Comparison of ENCODE assay signal across 35 mouse cellular contexts in the genomic region with DNA sequence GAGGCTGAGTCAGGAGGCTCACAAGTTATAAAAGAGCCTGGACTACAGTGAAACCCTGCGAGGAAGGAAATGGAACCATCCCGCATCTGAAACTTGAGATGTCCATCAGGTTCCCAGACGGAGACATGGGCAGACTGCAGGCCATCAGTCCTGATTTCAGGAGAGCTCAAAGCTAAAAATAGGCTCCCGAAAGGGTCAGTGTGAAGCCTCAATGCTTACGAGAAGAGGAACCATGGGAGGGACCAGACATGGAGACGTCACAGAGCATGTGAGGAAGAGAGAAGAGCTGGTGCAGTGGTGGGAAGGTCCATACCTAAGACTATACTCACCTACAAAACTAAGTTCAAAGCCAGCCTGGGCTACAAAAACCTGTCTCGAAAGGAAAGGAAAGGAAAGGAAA. TPM values are rescaled to one million over a fixed set of nuclear protein-coding genes. Genes with fewer than 3 reads are reported as not detected.
DNase-seq lines count a peak whose midpoint lies in the region; ATAC-seq lines count a peak whose summit lies in the region.
"Had no signal": no experiment of that assay in that cellular context is flagged by ENCODE, and none has a peak within 500 bp of the region (broad histone marks: within the 10 kb centered on the region; RNA-seq: fewer than 3 reads in every experiment).

No protein-coding gene starts in this region.

- peak; percentile 63 for DNase-seq in gastrocnemius, postnatal 25 days
- no peak for DNase-seq in gastrocnemius, postnatal 36 days
- DNase-seq in heart, adult 8-10 months (ENCODE audit: low spot score) = no peak
- peak; percentile 88 for DNase-seq in skeletal muscle tissue, adult 2 months (ENCODE audit: low read depth, low spot score)
- no peak for DNase-seq in frontal cortex, postnatal 25 days (ENCODE audit: low spot score in 2 of 2)
- DNase-seq: adrenal gland, postnatal 25 days; cerebellum, adult 18-20 months; cerebellum, postnatal 10 days; kidney, adult 8-10 months; kidney, postnatal 4 days; liver, postnatal 0 days; lung, postnatal 4 days; retina, postnatal 1 day; right cerebral cortex, postnatal 14 days had no signal

- no peak overlapping the region; the same call in 1 of the 2 replicates for H3K9ac ChIP-seq in heart, embryonic 13.5 days
- no peak overlapping the region for H3K9ac ChIP-seq in heart, embryonic 16.5 days (ENCODE audit: low read length)
- H3K9ac ChIP-seq: embryonic facial prominence, embryonic 13.5 days; forebrain, embryonic 15.5 days; hindbrain, embryonic 12.5 days; intestine, embryonic 15.5 days; limb, embryonic 13.5 days; liver, embryonic 12.5 days; liver, postnatal 0 days; neural tube, embryonic 15.5 days; stomach, embryonic 15.5 days had no signal

- H3K4me1 ChIP-seq in heart, embryonic 13.5 days = peaks cover 79% of the 10 kb centered on the region
- peaks cover 57% of the 10 kb centered on the region for H3K4me1 ChIP-seq in heart, embryonic 16.5 days (ENCODE audit: control insufficient read depth, insufficient read depth, low read length)

- peaks cover 32% of the 10 kb centered on the region for H3K36me3 ChIP-seq in heart, embryonic 13.5 days
- H3K36me3 ChIP-seq in heart, embryonic 16.5 days (ENCODE audit: control insufficient read depth, insufficient read depth) = peaks cover 8% of the 10 kb centered on the region; the same call in 1 of the 2 replicates

- H3K27ac ChIP-seq in heart, embryonic 13.5 days (replicated peaks) = peak overlapping the region; percentile 58; the same call in 1 of the 2 replicates
- peak overlapping the region; percentile 38; the same call in 1 of the 2 replicates for H3K27ac ChIP-seq in heart, embryonic 16.5 days (ENCODE audit: low read length)
- H3K27ac ChIP-seq: embryonic facial prominence, embryonic 13.5 days; forebrain, embryonic 10.5 days; forebrain, embryonic 15.5 days; hindbrain, embryonic 12.5 days; hindbrain, postnatal 0 days; intestine, embryonic 15.5 days; kidney, postnatal 0 days; limb, embryonic 13.5 days; liver, embryonic 12.5 days; midbrain, embryonic 13.5 days; neural tube, embryonic 15.5 days; stomach, embryonic 15.5 days had no signal

- no peak overlapping the region for H3K4me3 ChIP-seq in heart, embryonic 13.5 days
- no peak overlapping the region for H3K4me3 ChIP-seq in heart, embryonic 16.5 days (ENCODE audit: low read length)
- H3K4me3 ChIP-seq: embryonic facial prominence, embryonic 13.5 days; forebrain, embryonic 10.5 days; forebrain, embryonic 15.5 days; hindbrain, embryonic 12.5 days; intestine, embryonic 15.5 days; limb, embryonic 13.5 days; liver, embryonic 12.5 days; midbrain, embryonic 13.5 days; neural tube, embryonic 15.5 days; stomach, embryonic 15.5 days had no signal

- H3K4me2 ChIP-seq in heart, embryonic 13.5 days = peak overlapping the region; percentile 16
- peak overlapping the region; percentile 7; the same call in 1 of the 2 replicates for H3K4me2 ChIP-seq in heart, embryonic 16.5 days (ENCODE audit: low read depth, low read length)
- H3K4me2 ChIP-seq: embryonic facial prominence, embryonic 13.5 days; forebrain, embryonic 15.5 days; hindbrain, embryonic 12.5 days; intestine, embryonic 15.5 days; limb, embryonic 13.5 days; liver, embryonic 12.5 days; midbrain, embryonic 13.5 days; neural tube, embryonic 15.5 days; stomach, embryonic 15.5 days had no signal

- no peak for ATAC-seq in heart, embryonic 13.5 days (ENCODE audit: extremely low read depth, insufficient number of reproducible peaks, low FRiP score, low TSS enrichment)
- no peak for ATAC-seq in heart, embryonic 16.5 days (replicated peaks; ENCODE audit: extremely low read depth, insufficient read depth, low FRiP score)
- ATAC-seq: CD4-positive, CD25-positive, alpha-beta regulatory T cell, adult 4 months; forebrain, embryonic 15.5 days; hindbrain, postnatal 0 days; intestine, embryonic 15.5 days; liver, embryonic 12.5 days; liver, postnatal 0 days; lung, postnatal 0 days; midbrain, embryonic 13.5 days had no signal

- intact Hi-C loops in gastrocnemius, postnatal 36 days (cut with DNase I) = no loop called here

- no peaks in the 10 kb centered on the region for H3K27me3 ChIP-seq in heart, embryonic 13.5 days (replicated peaks)
- no peaks in the 10 kb centered on the region for H3K27me3 ChIP-seq in heart, embryonic 16.5 days (ENCODE audit: control insufficient read depth, insufficient read depth, low read length)
- H3K27me3 ChIP-seq: embryonic facial prominence, embryonic 13.5 days; forebrain, embryonic 15.5 days; hindbrain, embryonic 12.5 days; intestine, embryonic 15.5 days; limb, embryonic 13.5 days; liver, embryonic 12.5 days; midbrain, embryonic 13.5 days; neural tube, embryonic 15.5 days; stomach, embryonic 15.5 days had no signal

- WGBS in heart, embryonic 13.5 days = 45% methylated on average over 7 of the region's 7 CpGs
- WGBS in heart, embryonic 16.5 days = 34% methylated on average over 7 of the region's 7 CpGs

- no peaks in the 10 kb centered on the region for H3K9me3 ChIP-seq in heart, embryonic 13.5 days
- H3K9me3 ChIP-seq in heart, embryonic 16.5 days (replicated peaks; ENCODE audit: control insufficient read depth, low read length) = 0 out of 2 replicates have a peak, but pooled peaks cover 4% of the 10 kb centered on the region
- H3K9me3 ChIP-seq: forebrain, embryonic 15.5 days; intestine, embryonic 15.5 days; neural tube, embryonic 15.5 days; stomach, embryonic 15.5 days had no signal

RNA-seq across cellular contexts. Expression of gene Nudt3, which starts 7.9 kb away (rescaled TPM):
- 100 to 1,000 TPM; 201 to 245 TPM for total RNA-seq in gastrocnemius, postnatal 25 days (2021)
- 100 to 1,000 TPM; 232 to 233 TPM for total RNA-seq in gastrocnemius, postnatal 36 days (2021)
- polyA plus RNA-seq in heart, embryonic 13.5 days (2015; fragmentation: Nextera tagmentation; extraction: Ambion mirVana) = 98.8 and 108 TPM in 2 replicates
- 100 to 1,000 TPM; 349 to 367 (median 360) TPM for total RNA-seq in heart, adult 8-10 months (2022)
- 162 and 176 TPM in 2 replicates for polyA plus RNA-seq in heart, embryonic 16.5 days (2015; fragmentation: Nextera tagmentation; extraction: Ambion mirVana)

RNA-seq across cellular contexts. Expression of gene RPS10-NUDT3, which starts 19.6 kb away (rescaled TPM):
- not detected for total RNA-seq in gastrocnemius, postnatal 25 days (2021)
- not detected for total RNA-seq in gastrocnemius, postnatal 36 days (2021)
- not detected in 2 replicates for polyA plus RNA-seq in heart, embryonic 13.5 days (2015; fragmentation: Nextera tagmentation; extraction: Ambion mirVana)
- under 1 TPM in 1 of 4 experiments, not detected in 3; 0.98 TPM for total RNA-seq in heart, adult 8-10 months (2022)
- not detected in 2 replicates for polyA plus RNA-seq in heart, embryonic 16.5 days (2015; fragmentation: Nextera tagmentation; extraction: Ambion mirVana)
- total RNA-seq: adrenal gland, adult 18-20 months; adrenal gland, postnatal 25 days; common myeloid progenitor, adult 5-6 weeks; hindbrain, postnatal 0 days; left cerebral cortex, postnatal 36 days; megakaryocyte-erythroid progenitor cell, adult 5-6 weeks had no signal
- polyA plus RNA-seq: brain, embryonic 14.5 days; CD4-positive, CD25-positive, alpha-beta regulatory T cell, adult 4 months; embryonic facial prominence, embryonic 13.5 days; forebrain, embryonic 10.5 days; forebrain, embryonic 15.5 days; hindbrain, embryonic 12.5 days; hindbrain, postnatal 0 days; intestine, embryonic 15.5 days; kidney, postnatal 0 days; limb, embryonic 13.5 days; liver, embryonic 12.5 days; liver, postnatal 0 days; lung, postnatal 0 days; midbrain, embryonic 13.5 days; neural tube, embryonic 15.5 days; stomach, embryonic 15.5 days had no signal

RNA-seq across cellular contexts. Expression of gene Rps10, which starts 21.1 kb away (rescaled TPM):
- 100 to 1,000 TPM; 325 to 356 TPM for total RNA-seq in gastrocnemius, postnatal 25 days (2021)
- 100 to 1,000 TPM; 294 to 354 TPM for total RNA-seq in gastrocnemius, postnatal 36 days (2021)
- 600 and 606 TPM in 2 replicates for polyA plus RNA-seq in heart, embryonic 13.5 days (2015; fragmentation: Nextera tagmentation; extraction: Ambion mirVana)
- total RNA-seq in heart, adult 8-10 months (2022) = 100 to 1,000 TPM; 481 to 609 (median 561) TPM
- polyA plus RNA-seq in heart, embryonic 16.5 days (2015; fragmentation: Nextera tagmentation; extraction: Ambion mirVana) = 511 and 514 TPM in 2 replicates

RNA-seq across cellular contexts. Expression of gene Pacsin1, which starts 39.9 kb away (rescaled TPM):
- under 1 TPM; 0.20 to 0.21 TPM for total RNA-seq in gastrocnemius, postnatal 25 days (2021)
- under 1 TPM; 0.18 to 0.59 TPM for total RNA-seq in gastrocnemius, postnatal 36 days (2021)
- 0.78 and 1.4 TPM in 2 replicates for polyA plus RNA-seq in heart, embryonic 13.5 days (2015; fragmentation: Nextera tagmentation; extraction: Ambion mirVana)
- total RNA-seq in heart, adult 8-10 months (2022) = under 1 TPM; 0.09 to 0.85 (median 0.39) TPM
- polyA plus RNA-seq in heart, embryonic 16.5 days (2015; fragmentation: Nextera tagmentation; extraction: Ambion mirVana) = 0.55 and 0.76 TPM in 2 replicates
- total RNA-seq: common myeloid progenitor, adult 5-6 weeks; megakaryocyte-erythroid progenitor cell, adult 5-6 weeks had no signal

RNA-seq across cellular contexts. Expression of gene AI413582, which starts 49.8 kb away (rescaled TPM):
- 1 to 10 TPM; 2.5 to 2.9 TPM for total RNA-seq in gastrocnemius, postnatal 25 days (2021)
- total RNA-seq in gastrocnemius, postnatal 36 days (2021) = 1 to 10 TPM; 2.7 to 2.8 TPM
- polyA plus RNA-seq in heart, embryonic 13.5 days (2015; fragmentation: Nextera tagmentation; extraction: Ambion mirVana) = 16.0 and 18.3 TPM in 2 replicates
- 10 to 100 TPM in 2 of 4 experiments, 1 to 10 TPM in 2; 6.4 to 10.3 (median 9.9) TPM for total RNA-seq in heart, adult 8-10 months (2022)
- polyA plus RNA-seq in heart, embryonic 16.5 days (2015; fragmentation: Nextera tagmentation; extraction: Ambion mirVana) = 22.2 and 22.6 TPM in 2 replicates

Comparison
In these comparisons a context has a peak if more than half of its experiments do, and no peak if none do; other contexts are left out.
1. DNase-seq: peak in gastrocnemius, postnatal 25 days (single experiment) and skeletal muscle tissue, adult 2 months (single experiment); none in gastrocnemius, postnatal 36 days (0 of 2), heart, adult 8-10 months (single experiment) and frontal cortex, postnatal 25 days (0 of 2).